Mouse (Mus musculus) urinary bladder, postnatal 14 days (tissue): ENCODE measurements around the gene Mettl2.
"Not testable (repeated sequence)": the region's sequence is repeated elsewhere in the genome, so short reads cannot be mapped to it uniquely, and the experiment has no call there.

Experiments used
- DNase-seq: peaks from one replicate; pipeline ENCODE4 v3.0.0; 2021; ENCODE audit warnings: low spot score

Gene Mettl2

GRCm38 (mm10) chr11:105125735-105126519 is at the start of gene Mettl2:
TSS of gene Mettl2 (plus strand) at chr11:105126425.
- peak; percentile 88 for DNase-seq

DNA sequence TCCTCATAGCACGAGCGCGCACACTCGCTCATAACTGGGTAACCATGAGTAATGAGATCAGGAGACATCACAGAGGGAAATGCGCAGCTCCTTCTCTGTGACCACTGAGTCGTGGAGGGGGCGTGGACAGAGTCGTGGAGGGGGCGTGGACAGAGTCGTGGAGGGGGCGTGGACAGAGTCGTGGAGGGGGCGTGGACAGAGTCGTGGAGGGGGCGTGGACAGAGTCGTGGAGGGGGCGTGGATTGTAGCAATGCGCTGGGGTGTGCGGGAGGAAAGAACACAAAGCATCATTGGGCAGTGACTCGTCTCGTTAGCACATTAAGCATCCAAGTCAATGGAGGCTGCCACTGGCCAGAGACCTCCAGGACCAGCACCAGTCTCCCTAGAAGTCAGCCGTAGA is 13.8 kb upstream of the Mettl2 start:
- not testable (repeated sequence) for DNase-seq

- DNase-seq, result no peak
Measured at GRCm38 (mm10) chr11:105117814-105118213, 8.4 kb upstream of the Mettl2 start.

DNA sequence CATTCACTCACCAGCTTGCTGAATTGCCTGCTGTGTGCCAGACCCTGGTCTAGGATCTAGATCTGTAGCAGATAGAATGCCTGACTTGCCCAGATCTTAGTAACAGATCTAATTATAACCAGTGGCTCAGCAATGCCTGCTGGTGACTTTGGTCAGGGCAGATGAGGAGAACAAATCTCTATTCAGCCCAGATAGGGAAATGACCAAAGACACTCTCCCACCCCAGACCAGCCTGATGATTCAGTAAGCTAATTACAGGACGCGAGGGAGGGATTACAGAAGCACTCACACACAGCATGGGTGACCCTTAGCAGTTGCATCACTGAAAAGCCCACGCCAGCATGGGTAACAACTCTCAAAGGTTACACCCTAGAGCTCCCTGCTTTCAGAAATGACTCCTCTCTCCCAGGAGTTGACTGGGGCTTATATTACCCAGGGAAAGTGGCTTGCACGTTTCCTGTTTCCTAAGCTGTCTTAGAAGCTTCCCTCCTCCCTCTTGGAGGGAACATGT is 5.6 kb upstream of the Mettl2 start:
- no peak for DNase-seq

- not testable (repeated sequence) for DNase-seq
Measured at GRCm38 (mm10) chr11:105121792-105122191, 4.4 kb upstream of the Mettl2 start.

- DNase-seq, result peak; percentile 41
Measured at GRCm38 (mm10) chr11:105123986-105124385, 2.2 kb upstream of the Mettl2 start.

DNA sequence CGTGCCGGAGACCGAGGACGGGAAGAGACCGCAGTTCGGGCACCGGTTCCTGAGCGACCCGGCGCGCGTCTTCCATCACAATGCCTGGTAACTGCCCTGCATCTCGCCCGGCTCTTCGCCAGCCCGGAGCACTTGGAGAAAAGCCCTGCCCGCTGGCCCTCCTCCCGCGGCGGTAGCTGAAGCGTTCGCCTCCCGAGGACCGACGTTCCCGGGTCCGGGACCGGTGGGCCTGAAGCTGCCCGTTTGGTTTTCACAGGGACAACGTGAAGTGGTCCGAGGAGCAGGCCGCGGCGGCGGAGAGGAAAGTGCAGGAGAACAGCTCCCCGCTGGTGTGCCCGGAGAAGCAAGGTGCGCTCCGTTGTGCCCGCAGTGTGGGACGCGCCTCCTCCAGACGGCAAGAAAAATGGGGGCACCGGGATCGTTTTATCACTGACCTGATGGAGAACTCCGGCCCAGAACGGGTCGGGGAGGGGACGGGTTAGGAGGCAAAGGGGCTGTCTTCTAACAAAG is 350 bp downstream of the Mettl2 start:
- DNase-seq, result no peak

DNA sequence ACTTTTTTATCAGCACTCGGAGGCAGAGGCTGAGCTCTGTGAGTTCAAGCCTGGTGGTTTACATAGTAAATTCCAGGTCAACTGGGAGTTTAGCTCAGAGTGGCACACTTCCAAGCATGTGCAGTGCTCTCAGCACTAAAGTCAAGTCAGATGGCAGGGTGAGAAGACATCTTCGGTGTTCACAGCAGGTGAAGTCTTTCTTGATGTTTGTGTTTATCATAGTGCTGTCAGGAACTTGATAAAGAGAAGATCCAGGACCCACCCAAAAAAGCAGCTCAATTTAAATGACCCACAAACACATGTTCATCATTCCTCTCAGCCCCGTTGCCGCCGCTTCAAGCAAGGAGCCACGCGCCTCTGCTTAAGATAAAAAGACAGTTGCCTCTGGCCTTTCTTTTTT is 9.5 kb downstream of the Mettl2 start:
- DNase-seq, result no peak

DNA sequence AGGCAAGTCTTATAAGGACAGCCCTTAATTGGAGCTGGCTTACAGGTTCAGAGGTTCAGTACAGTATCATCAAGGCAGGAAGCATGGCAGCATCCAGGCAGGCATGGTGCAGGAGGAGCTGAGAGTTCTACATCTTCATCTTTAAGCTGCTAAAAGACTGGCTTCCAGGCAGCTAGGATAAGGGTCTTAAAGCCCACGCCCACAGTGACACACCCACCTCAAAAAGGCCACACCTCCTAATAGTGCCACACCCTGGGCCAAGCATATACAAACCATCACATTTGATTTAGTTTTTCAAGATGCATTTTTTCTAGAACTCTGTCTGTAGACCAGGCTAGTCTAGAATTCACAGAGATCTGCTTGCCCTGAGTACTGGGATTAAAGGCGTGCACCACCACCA is 11.0 kb downstream of the Mettl2 start:
- not testable (repeated sequence) for DNase-seq

- not testable (repeated sequence) for DNase-seq
Measured at GRCm38 (mm10) chr11:105140512-105140911, 14.3 kb downstream of the Mettl2 start.

GRCm38 (mm10) chr11:105141115-105141514 is 14.9 kb downstream of the Mettl2 start:
- no peak for DNase-seq

DNA sequence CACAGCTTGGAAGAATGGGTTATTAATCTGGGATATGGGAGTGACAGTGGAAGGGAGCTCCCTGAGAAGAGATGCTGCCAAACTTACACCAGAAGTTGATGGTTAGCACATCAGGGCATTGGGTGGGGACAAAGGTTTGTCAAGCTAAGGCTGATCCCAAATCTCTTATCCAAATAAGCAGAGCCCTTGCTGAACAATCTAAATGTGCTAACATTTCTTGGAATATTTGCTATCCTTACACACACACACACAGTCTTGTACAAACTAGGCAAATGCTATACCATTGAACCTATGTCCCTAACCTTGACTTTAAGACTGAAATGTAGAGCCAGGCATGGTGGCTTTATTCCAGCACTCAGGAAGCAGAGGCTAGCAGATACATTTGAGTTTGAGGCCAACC is 17.3 kb downstream of the Mettl2 start:
- no peak for DNase-seq

DNA sequence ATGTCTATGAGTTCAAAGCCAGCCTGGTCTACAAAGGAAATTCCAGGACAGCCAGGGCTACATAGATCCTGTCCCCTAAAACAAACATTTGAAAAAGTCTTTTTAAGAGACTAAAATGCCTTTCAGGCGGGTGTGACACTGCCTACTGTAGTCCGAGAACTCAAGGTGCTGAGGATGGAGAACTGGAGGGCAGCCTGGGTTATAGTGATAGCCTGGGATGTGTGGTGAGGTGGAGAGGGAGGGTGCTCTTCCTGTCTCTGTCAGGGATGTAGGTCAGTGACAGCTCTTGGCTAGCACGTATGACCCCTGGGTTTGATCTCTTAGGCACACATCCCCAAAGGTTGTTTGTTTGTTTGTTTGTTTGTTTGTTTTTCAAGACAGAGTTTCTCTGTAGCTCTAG is 17.9 kb downstream of the Mettl2 start:
- DNase-seq, result no peak

DNA sequence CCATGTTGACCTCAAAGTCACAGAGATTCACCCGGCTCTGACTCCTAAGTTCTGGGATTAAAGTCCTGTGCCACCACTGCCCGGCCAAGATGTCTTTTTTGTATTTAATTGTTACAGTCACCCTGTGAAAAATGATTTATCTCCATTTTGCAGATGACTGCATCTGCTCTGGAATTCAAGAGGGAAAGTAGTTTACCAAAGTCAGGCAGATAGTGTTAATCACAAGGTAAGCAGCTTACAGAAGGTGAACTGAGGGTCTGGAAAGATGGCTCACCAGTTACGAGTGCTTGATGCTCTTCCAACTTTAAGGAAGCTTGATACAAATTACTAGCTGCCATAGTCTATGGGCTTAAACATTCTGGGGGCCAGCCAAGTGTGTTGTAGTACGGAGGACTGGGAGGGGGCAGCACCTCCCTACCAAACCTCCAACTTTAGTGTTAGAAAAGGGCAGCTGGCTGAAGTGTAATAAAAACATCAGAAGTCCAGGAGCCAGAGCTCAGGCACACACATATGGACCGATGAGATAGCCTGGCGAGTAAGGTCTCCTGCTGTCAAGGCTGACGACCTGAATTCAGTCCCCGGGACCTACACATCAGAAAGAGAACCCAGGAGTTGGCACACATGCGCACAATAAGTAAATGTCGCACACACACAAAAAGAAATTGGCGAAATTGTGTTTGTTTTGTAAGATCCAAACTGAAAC is 18.4 kb downstream of the Mettl2 start:
- DNase-seq, result no peak

DNA sequence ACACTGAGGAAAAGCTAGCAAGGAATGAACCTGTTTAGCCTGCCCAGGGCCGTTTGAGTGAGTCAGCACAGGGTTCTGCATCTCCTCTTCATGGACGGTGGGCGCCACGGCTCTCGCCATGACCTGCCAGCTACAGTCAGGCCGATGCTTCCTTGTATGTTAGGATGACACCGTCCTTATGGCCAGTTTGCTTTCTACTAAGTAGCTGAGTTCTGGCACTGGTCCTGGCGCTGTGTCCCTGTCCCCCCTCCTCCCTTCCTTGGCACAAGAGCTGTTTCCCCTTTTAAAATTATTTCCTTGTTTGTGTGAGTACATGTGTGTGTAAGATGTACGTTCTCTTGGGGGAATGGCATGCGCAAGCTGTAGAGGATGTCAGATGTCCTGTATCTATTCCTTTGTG is 19.0 kb downstream of the Mettl2 start:
- DNase-seq, result no peak

DNA sequence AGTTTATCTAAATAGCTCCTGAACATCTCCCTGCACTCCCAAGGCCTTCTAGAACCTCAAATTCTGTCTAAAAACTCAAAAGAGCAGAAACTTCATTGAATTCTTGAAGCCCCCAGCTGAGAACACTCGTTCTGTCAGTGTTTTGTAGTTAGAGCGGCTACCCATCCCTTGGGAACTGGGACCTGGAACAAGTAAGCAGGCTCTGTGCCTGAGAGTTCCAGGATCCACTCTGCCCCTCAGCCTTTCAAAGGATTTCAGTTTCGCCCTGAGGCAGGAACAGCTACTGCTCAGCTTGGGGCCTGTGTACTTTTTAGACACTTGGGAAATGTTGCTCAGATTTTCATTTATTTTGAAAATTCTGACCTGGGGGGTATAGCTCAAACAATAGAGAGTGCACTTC is 20.4 kb downstream of the Mettl2 start, which contains the start of gene Gm10842:
Gm10842 (plus strand) TSS at position 301 of the 400 bp plus-strand sequence.
- no peak for DNase-seq

GRCm38 (mm10) chr11:105149353-105149752 is 23.1 kb downstream of the Mettl2 start:
- DNase-seq, result no peak

DNA sequence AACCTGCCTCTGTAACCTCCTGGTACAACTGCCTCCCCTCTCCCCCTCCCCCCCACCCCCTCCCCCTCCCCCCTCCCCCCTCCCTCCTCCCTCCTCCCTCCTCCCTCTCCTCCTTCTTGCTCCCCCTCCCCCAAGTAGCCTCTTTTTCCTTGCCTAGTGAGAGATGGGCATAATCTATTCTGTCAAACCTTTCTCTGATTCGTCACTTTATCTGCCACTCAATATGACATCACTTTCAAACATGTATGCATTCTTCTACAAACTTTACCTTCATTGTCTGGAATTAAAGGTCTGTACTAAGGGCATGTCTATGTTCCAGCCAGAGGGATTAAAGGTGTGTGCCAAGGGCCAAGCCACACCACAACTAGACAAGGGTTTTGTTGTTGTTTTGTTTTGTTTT is 23.5 kb downstream of the Mettl2 start:
- DNase-seq, result no peak

DNA sequence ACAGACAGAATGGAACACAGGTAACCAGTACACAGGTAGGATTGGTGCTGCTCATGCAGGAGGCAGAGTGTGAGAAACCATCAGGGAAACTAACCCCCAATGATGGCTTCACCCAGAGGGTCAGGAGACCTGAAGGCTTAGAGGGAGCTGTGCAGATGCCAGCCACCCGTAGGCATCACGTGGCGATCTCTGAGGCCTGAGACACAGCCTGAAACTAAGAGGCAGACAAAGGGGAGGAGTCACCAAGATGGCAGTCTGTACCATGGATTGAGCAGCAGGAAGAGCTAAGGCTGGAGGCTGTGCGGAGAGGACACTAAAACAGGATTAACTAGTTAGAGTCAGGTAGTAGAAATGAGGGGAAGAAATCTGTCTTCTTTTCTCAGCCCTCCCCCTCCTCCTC is 24.5 kb downstream of the Mettl2 start:
- DNase-seq, result no peak

DNA sequence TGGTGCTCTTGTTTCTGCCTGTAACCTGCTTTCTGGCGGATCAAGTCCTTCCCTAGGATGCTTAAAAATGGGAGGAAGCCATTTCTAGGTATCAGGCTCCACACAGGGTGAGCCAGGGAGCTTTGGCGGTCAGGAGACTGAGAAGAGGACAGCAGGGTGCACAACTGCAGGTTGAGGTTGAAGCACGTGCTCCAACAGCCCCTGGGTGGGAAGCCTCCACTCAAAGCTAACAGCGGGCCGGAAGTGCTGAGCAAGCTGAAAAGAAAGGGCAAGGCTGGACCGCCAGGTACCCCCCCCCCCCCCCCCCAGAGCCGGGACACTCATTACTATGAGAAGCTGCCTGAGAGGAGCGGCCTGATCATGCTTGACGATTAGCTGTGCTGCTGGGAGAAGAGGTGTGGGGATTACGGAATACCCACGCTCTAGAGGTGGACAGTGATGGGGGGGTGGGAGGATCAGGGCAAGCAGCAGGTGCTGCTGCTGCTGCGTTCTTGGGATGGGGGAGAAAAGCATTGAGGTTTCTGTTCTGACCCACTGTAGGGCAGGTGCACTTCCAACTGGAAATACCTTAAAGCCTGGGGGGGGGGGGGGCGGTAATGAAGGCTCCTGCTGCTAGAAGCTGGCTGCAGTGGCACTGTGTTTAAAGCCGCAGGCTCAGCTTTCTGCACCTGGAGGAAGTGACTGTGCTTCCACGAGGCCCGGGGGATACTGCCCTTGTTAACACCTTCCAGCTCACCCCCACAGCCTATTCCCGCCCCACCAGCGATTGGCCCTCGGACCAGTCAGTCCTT is 25.2 kb downstream of the Mettl2 start:
- DNase-seq, result no peak

DNA sequence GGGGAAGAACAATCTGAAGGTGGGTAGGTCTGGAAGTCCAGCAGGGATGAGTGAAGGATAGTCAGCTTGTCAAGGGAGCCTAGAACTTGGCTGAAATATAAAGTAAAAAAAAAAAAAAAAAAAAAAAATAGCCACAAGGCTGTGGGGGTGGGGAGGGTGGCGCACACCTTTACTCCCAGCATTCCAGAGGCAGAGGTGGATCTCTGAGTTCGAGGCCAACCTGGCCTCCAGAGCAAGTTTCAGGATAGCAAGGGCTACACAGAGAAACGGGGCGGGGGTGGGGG is 25.7 kb downstream of the Mettl2 start:
- no peak for DNase-seq

- DNase-seq, result no peak
Measured at GRCm38 (mm10) chr11:105152357-105152899, 26.2 kb downstream of the Mettl2 start.
